Mouse (Mus musculus) lung, embryonic 16.5 days (tissue): Measurements from ENCODE around the gene Tubb3. TPM values are rescaled to one million over a fixed set of nuclear protein-coding genes. Genes with fewer than 3 reads are reported as not detected.

Source experiments
- ATAC-seq: fragments of 200-750 bp; cut with Nextera tagmentation; 2 replicates; pipeline ENCODE4 v1.8.0; 2017; ENCODE audit warnings: low read depth, mild to moderate bottlenecking, moderate library complexity
- H3K27ac ChIP-seq: fragments of 300-500 bp; sonication (generic); 2 replicates; pipeline ENCODE4 v1.5.1; 2014; ENCODE audit warnings: mild to moderate bottlenecking, control low read depth, low read length
- H3K27me3 ChIP-seq: fragments of 300-500 bp; sonication (generic); 2 replicates; pipeline ENCODE4 v1.6.1; 2014; ENCODE audit warnings: low read depth, low read length, mixed read lengths; ENCODE audit not compliant: control insufficient read depth, insufficient read depth
- H3K36me3 ChIP-seq: fragments of 300-500 bp; sonication (generic); 2 replicates; pipeline ENCODE4 v1.6.1; 2014; ENCODE audit warnings: low read length; ENCODE audit not compliant: control insufficient read depth, insufficient read depth
- H3K4me1 ChIP-seq: fragments of 300-500 bp; sonication (generic); replicated peaks from 2 replicates; pipeline ENCODE4 v1.6.1; 2014; ENCODE audit warnings: low read length, mixed read lengths; ENCODE audit not compliant: control insufficient read depth, insufficient read depth
- H3K4me2 ChIP-seq: fragments of 300-500 bp; sonication (generic); 2 replicates; pipeline ENCODE4 v1.6.1; 2014; ENCODE audit warnings: low read depth, low read length, control low read depth
- H3K4me3 ChIP-seq: fragments of 300-500 bp; sonication (generic); 2 replicates; pipeline ENCODE4 v1.5.1; 2014; ENCODE audit warnings: mild to moderate bottlenecking, low read length, control low read depth
- H3K9ac ChIP-seq: fragments of 300-500 bp; sonication (generic); 2 replicates; pipeline ENCODE4 v1.6.1; 2014; ENCODE audit warnings: low read length, control low read depth
- H3K9me3 ChIP-seq: fragments of 300-500 bp; sonication (generic); 2 replicates; pipeline ENCODE4 v1.6.1; 2016; ENCODE audit warnings: low read length; ENCODE audit not compliant: control insufficient read depth
- WGBS: fragments of 180-500 bp; shearing (Covaris S2); extraction: QIAGEN DNeasy Blood & Tissue Kit; methylation state at CpG from one replicate; pipeline ENCODE4 v1.1.7; 2014; 5-methylcytosine and 5-hydroxymethylcytosine counted together
- polyA plus RNA-seq: library from polyadenylated mRNA; unstranded; fragments of >200 nt; fragmentation: Nextera tagmentation; extraction: Ambion mirVana; gene quantifications from 2 replicates; pipeline ENCODE4 v1.2.1, GENCODE M21; 2015

The Tubb3 gene
- polyA plus RNA-seq, 1 experiment from 2014 or later, result 5.8 TPM

DNA sequence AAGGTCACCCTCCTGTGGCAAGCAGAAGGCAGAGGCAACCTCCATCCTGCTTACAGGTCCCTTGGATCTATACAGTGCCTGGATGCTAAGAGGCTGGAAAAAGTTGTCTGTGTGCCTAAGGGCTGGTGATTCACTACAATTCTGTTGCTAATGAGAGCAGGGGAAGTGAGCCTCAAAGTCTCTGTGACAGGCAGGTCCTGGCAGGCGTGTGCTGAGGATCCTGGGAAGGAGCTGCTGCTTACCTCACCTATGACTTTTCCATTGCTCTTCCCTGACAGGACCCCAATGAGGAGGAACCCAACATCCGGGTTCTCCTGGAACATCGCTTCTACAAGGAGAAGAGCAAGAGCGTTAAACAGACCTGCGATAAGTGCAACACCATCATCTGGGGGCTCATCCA, 42.7 kb downstream of the Tubb3 start:
- H3K4me2 ChIP-seq, result no peak overlapping the region
- no peaks in the 10 kb centered on the region for H3K4me1 ChIP-seq
- ATAC-seq, result no peak
- WGBS, result 86% methylated on average over 5 of the region's 5 CpGs
- no peaks in the 10 kb centered on the region for H3K27me3 ChIP-seq
- no peak overlapping the region for H3K9ac ChIP-seq
- no peak overlapping the region for H3K4me3 ChIP-seq
- H3K36me3 ChIP-seq, result peaks cover 15% of the 10 kb centered on the region
- no peaks in the 10 kb centered on the region for H3K9me3 ChIP-seq
- no peak overlapping the region for H3K27ac ChIP-seq

- Histone ChIP-seq H3K27me3 (no peaks in the 10 kb centered on the region), H3K4me2 (no peak overlapping the region), H3K9me3 (no peaks in the 10 kb centered on the region), H3K4me1 (no peaks in the 10 kb centered on the region), H3K4me3 (no peak overlapping the region), H3K36me3 (peaks cover 17% of the 10 kb centered on the region), H3K27ac (no peak overlapping the region), H3K9ac (no peak overlapping the region)
- no peak for ATAC-seq
- WGBS, result 97% methylated on average over 6 of the region's 6 CpGs
Observed at GRCm38 (mm10) chr8:123454559-123454958, 43.3 kb downstream of the Tubb3 start.

- Histone ChIP-seq H3K4me3 (no peak overlapping the region), H3K9ac (no peak overlapping the region), H3K27ac (no peak overlapping the region), H3K4me2 (no peak overlapping the region), H3K27me3 (no peaks in the 10 kb centered on the region), H3K36me3 (peaks cover 5% of the 10 kb centered on the region), H3K9me3 (no peaks in the 10 kb centered on the region), H3K4me1 (no peaks in the 10 kb centered on the region)
- ATAC-seq, result no peak
- 85% methylated on average over 4 of the region's 4 CpGs for WGBS
Observed at GRCm38 (mm10) chr8:123463651-123464050, 52.4 kb downstream of the Tubb3 start.

DNA sequence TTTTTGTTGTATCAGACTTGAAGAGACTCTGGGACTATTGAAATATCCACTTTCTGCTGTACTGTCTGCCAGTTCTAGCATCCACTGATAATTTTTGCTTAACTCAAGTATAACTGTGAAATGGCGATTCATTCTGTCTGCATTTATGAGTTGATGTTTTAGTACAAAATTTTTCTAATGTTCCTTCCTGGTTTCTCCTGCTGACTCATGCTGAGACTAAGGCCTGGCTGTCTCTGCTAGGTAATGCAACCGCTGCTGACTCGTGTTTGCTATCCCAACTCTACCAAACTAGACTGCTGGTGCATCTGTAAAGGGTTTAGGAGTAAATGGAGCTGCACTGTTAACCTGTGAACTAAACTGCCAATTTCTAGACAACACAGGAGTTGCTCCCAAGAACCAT, 56.3 kb downstream of the Tubb3 start:
- no peak overlapping the region for H3K4me2 ChIP-seq
- no peak overlapping the region for H3K4me3 ChIP-seq
- no peak overlapping the region for H3K27ac ChIP-seq
- H3K27me3 ChIP-seq, result no peaks in the 10 kb centered on the region
- H3K9me3 ChIP-seq, result no peaks in the 10 kb centered on the region
- H3K9ac ChIP-seq, result no peak overlapping the region
- H3K36me3 ChIP-seq, result no peaks in the 10 kb centered on the region; the same call in 1 of the 2 replicates
- ATAC-seq, result no peak
- WGBS, result 70% methylated on average over 3 of the region's 3 CpGs
- no peaks in the 10 kb centered on the region for H3K4me1 ChIP-seq

Other genes with a start within 250 kb of the Tubb3 start
- 15.4 and 20.9 TPM in 2 replicates for gene Dpep1, start 225.2 kb upstream of the Tubb3 start, polyA plus RNA-seq
- gene Chmp1a, start 198.7 kb upstream of the Tubb3 start, polyA plus RNA-seq, result 138 and 147 TPM in 2 replicates
- 6.7 and 7.1 TPM in 2 replicates for gene Spata33, start 198.6 kb upstream of the Tubb3 start, polyA plus RNA-seq
- 30.0 and 30.1 TPM in 2 replicates for gene Cdk10, start 186.6 kb upstream of the Tubb3 start, polyA plus RNA-seq
- gene Spata2l, start 175.2 kb upstream of the Tubb3 start, polyA plus RNA-seq, result 5.7 and 5.8 TPM in 2 replicates
- 22.0 and 23.1 TPM in 2 replicates for gene Zfp276, start 157.2 kb upstream of the Tubb3 start, polyA plus RNA-seq
- 23.2 and 23.5 TPM in 2 replicates for gene Vps9d1, start 157.1 kb upstream of the Tubb3 start, polyA plus RNA-seq
- gene Fanca, start 92.8 kb upstream of the Tubb3 start, polyA plus RNA-seq, result 23.4 and 29.4 TPM in 2 replicates
- 0.96 and 1.2 TPM in 2 replicates for gene Spire2, start 78.7 kb upstream of the Tubb3 start, polyA plus RNA-seq
- 149 TPM in 2 replicates for gene Tcf25, start 37.7 kb upstream of the Tubb3 start, polyA plus RNA-seq
- not detected in 2 replicates for gene Mc1r, start 4.3 kb upstream of the Tubb3 start, polyA plus RNA-seq
- gene Def8, start 12.1 kb downstream of the Tubb3 start, polyA plus RNA-seq, result 26.3 and 28.0 TPM in 2 replicates
- gene Afg3l1, start 66.5 kb downstream of the Tubb3 start, polyA plus RNA-seq, result 48.3 and 53.6 TPM in 2 replicates
- gene Dbndd1, start 104.0 kb downstream of the Tubb3 start, polyA plus RNA-seq, result 1.5 and 1.9 TPM in 2 replicates
- gene Gas8, start 107.4 kb downstream of the Tubb3 start, polyA plus RNA-seq, result 28.3 and 28.9 TPM in 2 replicates
- 7.8 and 8.3 TPM in 2 replicates for gene Rhou, start 242.5 kb downstream of the Tubb3 start, polyA plus RNA-seq